ENCODE assay signal across 8 mouse cellular contexts in the genomic region with DNA sequence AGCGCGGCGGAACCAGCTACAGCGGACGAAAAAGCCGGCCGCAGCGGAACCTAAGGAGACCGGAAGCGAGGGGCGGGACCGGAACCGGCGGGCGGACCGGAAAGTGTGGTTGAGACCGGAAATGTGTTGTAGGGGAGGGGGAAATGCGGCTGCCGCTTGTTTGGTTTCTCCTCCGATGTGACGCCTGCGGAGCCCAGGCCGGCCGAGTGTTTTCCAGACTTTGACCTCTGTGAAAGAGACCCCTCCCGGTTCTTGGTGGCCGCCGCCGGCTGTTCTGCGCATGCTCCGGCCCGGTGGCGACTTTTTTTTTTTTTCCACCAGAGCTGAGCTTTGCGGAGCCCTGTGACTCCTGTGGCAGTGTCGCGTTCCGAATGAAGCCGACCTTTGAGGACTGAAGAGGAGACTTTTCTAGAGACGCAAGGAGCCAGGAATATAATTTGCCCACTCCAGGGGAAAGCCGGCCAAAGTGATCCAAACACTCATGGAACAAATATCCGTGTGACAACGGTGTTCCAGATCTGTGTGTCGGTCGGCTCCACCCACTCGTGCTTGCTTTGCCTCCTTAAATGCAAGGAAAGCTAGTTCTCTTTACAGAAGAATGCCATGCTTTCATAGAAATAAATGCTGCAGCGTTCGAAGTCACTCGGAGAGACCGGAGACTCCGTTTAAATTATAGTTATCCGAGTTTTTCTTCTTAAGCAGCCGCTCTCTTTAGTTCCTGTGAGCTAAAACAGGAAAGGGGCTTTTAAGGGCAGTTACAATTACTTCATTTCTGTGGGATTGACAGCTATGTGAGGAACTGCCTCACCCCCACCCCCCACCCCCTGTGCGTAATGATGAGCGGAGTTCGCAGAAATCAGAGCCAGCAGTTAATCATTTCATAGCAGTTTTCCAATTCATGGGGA. TPM values are rescaled to one million over a fixed set of nuclear protein-coding genes. Genes with fewer than 3 reads are reported as not detected.
DNase-seq lines count a peak whose midpoint lies in the region; ATAC-seq and TF ChIP-seq lines count a peak whose summit lies in the region.

TSS of gene Ublcp1 (minus strand) at position 67 of the 905 bp plus-strand sequence.

- CTCF ChIA-PET in Patski (lab: Charles Lee): no interaction called here

- ATAC-seq in Patski: peak; percentile 85
- ATAC-seq in hindbrain, embryonic 14.5 days (ENCODE audit: low FRiP score): peak; percentile 96

- H3K4me3 ChIP-seq in hindbrain, embryonic 14.5 days (replicated peaks; ENCODE audit: low read length): peak within 1 kb of the TSS; percentile 98

- under 1% methylated on average over 54 of the region's 54 CpGs for WGBS in hindbrain, embryonic 14.5 days

- no peak for TF ChIP-seq CTCF in Patski (IDR thresholded peaks at IDR 0.05)

- peaks cover 7% of the 10 kb centered on the region; the same call in 1 of the 2 replicates for H3K36me3 ChIP-seq in hindbrain, embryonic 14.5 days (replicated peaks; ENCODE audit: control insufficient read depth, insufficient read depth)

- H3K27me3 ChIP-seq in Patski: no peaks in the 10 kb centered on the region
- no peaks in the 10 kb centered on the region for H3K27me3 ChIP-seq in hindbrain, embryonic 14.5 days (ENCODE audit: control insufficient read depth, insufficient read depth, low read length)

- POLR2A ChIA-PET in Patski (lab: Charles Lee): interaction anchor here (0.8 to 2.3 kb wide), 7 partner anchors 30 to 111 kb away, joined by 3 to 11 read pairs (median 5); no protein-coding TSS in a partner anchor

- peaks cover 15% of the 10 kb centered on the region for H3K4me1 ChIP-seq in hindbrain, embryonic 14.5 days (replicated peaks; ENCODE audit: control insufficient read depth, insufficient read depth, low read length)

- peak within 1 kb of the TSS; percentile 93 for H3K9ac ChIP-seq in hindbrain, embryonic 14.5 days

- in situ Hi-C loops in Patski (cut with MboI; ENCODE audit: low pct_unique_long_range_greater_than_20kb): loop anchor here (5.0 kb wide), 1 partner anchor 52 kb away; no protein-coding TSS in a partner anchor

- no peaks in the 10 kb centered on the region for H3K9me3 ChIP-seq in hindbrain, embryonic 14.5 days (ENCODE audit: control insufficient read depth, low read length)

- H3K27ac ChIP-seq in hindbrain, embryonic 14.5 days: peak within 1 kb of the TSS; percentile 88

- peak within 1 kb of the TSS; percentile 95 for H3K4me2 ChIP-seq in hindbrain, embryonic 14.5 days (replicated peaks)

- DNase-seq in Patski (ENCODE audit: low read depth, low spot score): peak; percentile 60
- peak; percentile 95 to 97 for DNase-seq in cerebellum, postnatal 14 days
- DNase-seq in frontal cortex, postnatal 25 days (ENCODE audit: low spot score in 2 of 2): peak; percentile 87 to 89
- peak; percentile 91 for DNase-seq in hindbrain, embryonic 14.5 days (ENCODE audit: low spot score)
- peak; percentile 91 to 92 for DNase-seq in layer of hippocampus, postnatal 36 days
- peak; percentile 97 for DNase-seq in lung, postnatal 36 days
- peak; percentile 96 for DNase-seq in retina, postnatal 1 day
- DNase-seq in urinary bladder, adult 18-20 months (ENCODE audit: low spot score in 2 of 2): peak; percentile 89 to 91

RNA-seq across cellular contexts. Expression of gene Ublcp1, which starts in this region (rescaled TPM):
- polyA plus RNA-seq in Patski (2021): 44.9 TPM
- polyA plus RNA-seq in hindbrain, embryonic 14.5 days (2014; fragmentation: Nextera tagmentation; extraction: Ambion mirVana): 62.1 and 65.9 TPM in 2 replicates
- 10 to 100 TPM; 45.3 to 51.3 TPM for total RNA-seq in layer of hippocampus, postnatal 36 days (2021)

Comparison
In these comparisons a context has a peak if more than half of its experiments do, and no peak if none do; other contexts are left out.
1. Peak in every context shown above with its lines: DNase-seq, ATAC-seq, H3K4me3 ChIP-seq and H3K27ac ChIP-seq.